Mouse (Mus musculus) cerebellum, postnatal 36 days (tissue): ENCODE results near the gene Prdm16.

Experiments used
- DNase-seq, 2 experiments: peaks; one replicate each; pipeline ENCODE4 v3.0.0; 2021 to 2022; ENCODE audit warnings: mixed read lengths in 2 of 2

The Prdm16 gene

DNA sequence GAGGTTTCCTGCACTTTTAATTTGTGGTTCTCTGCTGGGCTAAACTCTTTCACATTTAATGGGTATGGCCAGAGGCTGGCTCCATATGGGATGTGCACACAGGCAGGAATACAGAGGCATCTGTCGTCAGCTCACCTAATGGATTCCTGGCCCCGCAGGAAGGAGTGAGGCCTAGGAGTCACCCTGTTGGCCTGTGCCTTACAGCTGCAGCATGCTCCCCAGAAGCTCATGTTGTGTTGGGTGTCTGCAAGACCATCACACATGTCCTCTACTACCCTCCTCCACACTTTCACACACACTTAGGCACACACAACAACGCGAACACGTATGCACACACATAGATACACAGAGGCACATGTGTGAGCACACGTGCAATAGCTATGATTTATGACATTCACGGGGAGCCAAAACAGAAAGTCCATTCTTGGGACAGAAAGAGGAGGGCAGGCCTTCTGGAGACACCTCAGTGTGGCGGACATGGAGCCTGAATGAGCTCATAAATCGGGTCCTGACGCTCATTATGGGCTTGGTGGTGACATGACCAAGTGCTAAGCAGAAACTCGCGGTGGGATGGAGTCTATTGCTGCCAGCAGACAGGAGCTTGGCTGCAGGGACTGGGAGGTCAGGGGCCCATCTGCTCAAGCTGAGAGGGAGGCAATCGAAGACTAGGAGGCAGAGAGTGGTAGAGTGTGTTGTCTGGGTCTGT, 265.0 kb downstream of the Prdm16 start:
- DNase-seq, result no peak

- DNase-seq, result no peak
Observed at GRCm38 (mm10) chr4:154370841-154371240, 265.8 kb downstream of the Prdm16 start.

DNA sequence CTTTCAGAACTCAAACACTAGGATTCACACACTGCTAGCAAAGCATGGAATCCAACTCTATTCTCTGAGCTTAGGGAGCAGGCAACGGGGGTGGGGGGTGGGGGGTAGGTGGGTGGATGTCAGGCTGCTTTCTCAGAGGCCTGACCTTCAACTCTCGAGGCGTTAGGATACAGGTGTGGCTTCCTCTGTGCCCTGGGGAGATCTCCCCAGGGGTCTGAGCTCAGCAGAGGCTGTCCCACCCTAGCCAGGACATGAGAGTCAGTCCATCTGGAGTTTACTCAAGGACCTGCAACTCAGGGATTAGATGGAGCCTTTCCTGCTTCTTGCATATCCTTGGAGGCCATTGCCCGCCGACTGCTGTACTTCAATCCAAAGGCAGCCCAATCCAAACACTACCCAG, 267.6 kb downstream of the Prdm16 start:
- no peak for DNase-seq

DNA sequence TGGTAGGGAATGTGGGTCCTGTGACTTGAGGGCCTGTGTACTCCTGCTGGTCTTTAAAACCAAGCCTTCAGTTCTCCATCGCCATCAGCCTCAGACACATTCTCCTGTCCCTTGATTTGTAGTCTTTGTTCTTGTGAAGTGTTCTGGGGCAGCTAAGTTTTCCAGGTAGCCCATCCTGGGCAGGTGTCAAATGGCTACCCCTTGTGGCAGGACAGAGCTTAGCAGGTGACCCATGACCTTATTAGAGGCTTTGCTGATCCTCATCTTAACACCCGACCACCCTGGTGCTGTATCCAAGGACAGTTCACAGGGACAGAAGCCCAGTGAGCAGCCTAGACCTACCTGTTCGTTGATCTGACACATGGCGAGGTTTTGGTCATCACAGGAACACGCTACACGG, 269.8 kb downstream of the Prdm16 start:
- no peak for DNase-seq

GRCm38 (mm10) chr4:154364752-154365151, 271.9 kb downstream of the Prdm16 start:
- DNase-seq, result no peak

DNA sequence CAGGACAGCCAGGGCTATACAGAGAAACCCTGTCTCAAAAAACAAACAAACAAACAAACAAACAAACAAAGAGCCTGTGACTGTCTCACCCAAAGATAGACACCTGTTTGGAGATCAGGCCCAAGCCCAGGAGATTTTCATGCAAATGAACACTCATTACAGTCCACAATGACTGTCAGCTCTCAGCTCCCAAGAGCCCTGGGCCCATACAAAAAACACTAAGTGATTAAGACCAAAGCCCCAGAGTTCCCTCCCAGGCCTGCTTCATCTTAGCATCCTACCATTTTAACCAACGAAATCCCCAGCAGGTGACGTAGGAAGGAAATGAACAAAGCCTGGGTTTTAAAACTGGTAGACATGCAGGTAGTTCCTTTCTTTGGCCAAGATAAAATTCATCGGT, 275.8 kb downstream of the Prdm16 start:
- no peak for DNase-seq

- DNase-seq, result no peak
Observed at GRCm38 (mm10) chr4:154360441-154360840, 276.2 kb downstream of the Prdm16 start.

DNA sequence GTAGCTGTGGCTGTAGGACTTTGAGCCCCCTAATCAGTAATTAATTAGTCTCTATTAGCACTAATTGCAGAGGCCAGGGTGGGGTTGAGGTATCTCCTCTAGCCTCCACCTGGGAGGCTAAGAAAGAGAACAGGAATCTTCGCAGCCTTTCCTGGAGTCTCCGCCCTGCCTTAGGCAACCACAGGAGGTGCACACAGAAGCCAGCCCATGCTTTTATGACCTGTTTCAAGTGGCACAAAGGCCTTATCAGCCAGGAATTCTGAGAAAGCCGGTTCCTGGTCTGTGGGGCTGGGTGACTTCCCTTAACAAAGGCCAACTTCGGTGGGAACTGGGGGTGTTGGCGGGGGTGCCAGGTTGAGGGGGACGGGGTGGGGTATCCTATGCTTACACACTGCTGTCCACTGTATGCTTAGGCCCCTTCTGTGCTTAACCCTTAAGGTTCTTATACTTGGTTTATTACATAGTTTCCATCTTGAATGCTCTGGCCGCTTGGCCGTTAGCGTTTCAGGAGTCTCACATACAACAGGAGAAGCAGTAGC, 276.8 kb downstream of the Prdm16 start:
- no peak for DNase-seq

- DNase-seq, result no peak
Observed at GRCm38 (mm10) chr4:154358816-154359215, 277.9 kb downstream of the Prdm16 start.

GRCm38 (mm10) chr4:154358370-154358769, 278.3 kb downstream of the Prdm16 start:
- DNase-seq, result no peak

DNA sequence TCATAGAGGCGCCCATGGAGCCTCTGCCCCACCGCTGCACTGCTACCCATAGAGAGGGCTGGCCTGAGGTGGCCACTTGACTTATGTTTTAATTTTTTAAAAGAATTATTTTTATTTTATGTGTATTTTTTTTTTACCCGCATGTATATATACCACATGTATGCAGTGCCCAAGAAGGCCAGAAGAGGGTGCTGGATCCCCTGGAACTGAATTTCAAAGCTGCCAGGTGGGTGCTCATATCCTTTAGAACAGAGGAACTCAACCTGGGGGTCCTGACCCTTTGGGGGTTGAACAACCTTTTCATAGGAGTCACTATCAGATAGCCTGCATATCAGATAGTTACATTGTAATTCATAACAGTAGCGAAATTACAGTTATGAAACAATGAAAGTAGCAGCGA, 281.3 kb downstream of the Prdm16 start:
- no peak for DNase-seq

- no peak for DNase-seq
Observed at GRCm38 (mm10) chr4:154352246-154352645, 284.4 kb downstream of the Prdm16 start.

- no peak for DNase-seq
Observed at GRCm38 (mm10) chr4:154348197-154348786, 288.4 kb downstream of the Prdm16 start.

DNA sequence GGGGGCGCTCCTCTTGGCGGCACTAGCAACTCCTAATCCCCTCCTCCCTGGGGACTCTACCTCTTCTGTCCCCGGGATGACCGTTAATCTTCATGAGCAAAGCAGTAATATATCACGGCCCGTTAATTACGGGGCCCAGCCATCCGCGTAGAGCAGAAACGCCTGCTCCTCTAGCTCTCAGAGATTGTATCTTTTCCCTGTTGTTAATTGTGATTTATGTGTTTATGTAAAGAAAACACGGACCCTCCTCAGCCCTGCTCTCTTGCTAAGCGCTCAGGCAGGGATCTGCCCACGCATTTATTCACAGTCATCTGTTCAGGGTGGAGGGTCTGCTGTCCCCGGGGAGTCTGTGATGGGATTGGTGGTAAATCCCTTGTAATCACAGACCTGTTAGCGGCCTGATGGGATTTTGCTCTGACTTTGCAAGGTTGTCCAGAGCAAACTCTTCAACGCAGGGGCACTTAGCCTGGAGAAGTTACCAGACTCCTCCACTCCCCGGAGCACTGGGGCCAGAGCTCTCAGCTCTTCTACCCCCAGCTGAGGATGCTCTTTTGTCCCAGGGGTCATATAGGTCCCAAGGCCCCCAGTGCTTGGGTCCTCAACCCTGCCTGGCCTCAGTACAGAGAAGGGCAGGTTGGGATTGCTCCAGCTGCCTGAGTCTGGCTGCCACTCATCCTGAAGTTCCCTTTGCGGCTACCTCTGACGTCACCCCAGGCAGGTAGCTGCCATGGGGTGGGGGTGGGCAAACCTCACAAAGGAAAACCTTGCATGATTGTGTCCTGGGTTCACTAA, 289.7 kb downstream of the Prdm16 start:
- DNase-seq, result no peak

DNA sequence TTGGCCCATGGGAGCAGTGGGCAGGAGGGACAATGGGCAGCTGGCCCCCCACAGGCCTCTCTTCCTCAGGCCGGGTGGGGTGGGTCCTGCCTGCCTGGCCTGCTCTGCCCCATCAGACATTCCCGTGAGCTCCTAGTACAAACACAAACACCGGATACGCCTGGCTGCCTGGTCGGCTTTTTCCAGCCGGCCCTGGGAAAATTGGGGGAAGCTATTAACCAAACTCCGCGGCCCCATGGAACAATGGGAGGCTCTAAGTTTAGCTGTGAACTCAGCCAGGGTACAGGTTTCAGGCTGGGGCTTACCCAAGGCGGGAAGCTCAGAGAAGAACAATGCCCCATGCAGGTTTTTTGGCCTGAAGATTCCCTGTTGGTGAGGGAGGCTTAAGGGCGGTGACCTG, 300.0 kb downstream of the Prdm16 start:
- no peak for DNase-seq

- no peak for DNase-seq
Observed at GRCm38 (mm10) chr4:154335761-154336160, 300.9 kb downstream of the Prdm16 start, which contains the start of gene B230104I21Rik. TSS of gene B230104I21Rik (plus strand) at chr4:154336127.

GRCm38 (mm10) chr4:154334699-154335402, 301.8 kb downstream of the Prdm16 start:
- DNase-seq, result peak; percentile 24 to 55

DNA sequence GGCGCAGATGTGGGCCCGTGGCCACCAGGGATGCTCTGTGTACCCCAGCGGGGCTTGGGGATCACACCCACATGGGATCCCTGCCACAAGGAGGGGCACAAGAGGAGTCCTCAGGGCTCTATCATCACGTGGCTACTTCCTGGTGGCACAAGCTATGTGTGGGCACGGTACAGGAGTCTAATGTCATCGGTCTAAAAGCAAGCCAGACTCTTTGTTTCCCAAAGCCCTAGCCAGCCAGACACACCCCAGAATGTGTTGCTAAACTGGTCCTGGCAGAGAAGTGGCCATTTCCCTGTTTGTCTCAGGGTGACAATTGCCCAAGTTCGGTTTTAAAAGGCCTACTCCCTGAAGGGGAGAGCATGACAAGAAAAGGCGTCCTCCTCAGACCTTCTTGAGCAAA, 303.4 kb downstream of the Prdm16 start:
- no peak for DNase-seq

GRCm38 (mm10) chr4:154331271-154331670, 305.4 kb downstream of the Prdm16 start:
- DNase-seq, result no peak

GRCm38 (mm10) chr4:154330001-154330400, 306.7 kb downstream of the Prdm16 start:
- DNase-seq, result no peak

- peak; percentile 65 to 77 for DNase-seq
Observed at GRCm38 (mm10) chr4:154328836-154329235, 307.8 kb downstream of the Prdm16 start.

GRCm38 (mm10) chr4:154328431-154328830, 308.2 kb downstream of the Prdm16 start:
- DNase-seq, result no peak

DNA sequence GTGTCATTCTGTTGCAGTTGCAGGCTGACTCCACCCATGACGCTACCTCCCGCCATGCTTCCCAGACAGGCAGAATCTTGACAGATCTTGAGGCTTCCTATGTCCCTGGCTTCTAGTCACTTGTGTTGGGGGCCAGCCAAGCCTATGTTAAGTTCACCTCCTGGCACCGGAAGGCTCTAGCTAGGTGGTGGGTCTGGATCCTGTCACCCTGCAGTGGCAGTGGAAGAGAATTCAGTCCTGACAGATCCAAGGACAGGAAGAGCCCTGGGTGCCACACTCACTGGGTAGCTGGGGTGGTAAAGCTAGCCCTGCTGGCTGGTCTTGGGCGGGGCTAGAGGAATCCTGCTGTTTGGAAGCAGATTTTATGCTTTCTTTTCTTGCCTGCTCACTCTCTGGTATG, 311.3 kb downstream of the Prdm16 start:
- DNase-seq, result no peak
